Mouse (Mus musculus): ENCODE results near the gene Elmo1. TPM values are rescaled to one million over a fixed set of nuclear protein-coding genes. Genes with fewer than 3 reads are reported as not detected.

The Elmo1 gene
- polyA plus RNA-seq, 1 experiment from 2014 or later = 12.3 TPM

GRCm38 (mm10) chr13:20286680-20287079, 196.3 kb downstream of the Elmo1 start:
- no peak overlapping the region for H3K9ac ChIP-seq (ENCODE audit: low read length)
- ATAC-seq (replicated peaks; ENCODE audit: low FRiP score) (no peak), DNase-seq (ENCODE audit: low spot score) (no peak)
- H3K9me3 ChIP-seq (ENCODE audit: control insufficient read depth, low read length) = no peaks in the 10 kb centered on the region
- no peak overlapping the region for H3K4me3 ChIP-seq (ENCODE audit: low read depth, low read length)
- H3K27me3 ChIP-seq (ENCODE audit: control insufficient read depth, insufficient read depth, low read length) = no peaks in the 10 kb centered on the region
- H3K27ac ChIP-seq (ENCODE audit: low read depth, low read length) = no peak overlapping the region
- WGBS = 90% methylated on average over 6 of the region's 6 CpGs
- H3K4me1 ChIP-seq (replicated peaks; ENCODE audit: control insufficient read depth, insufficient read depth, low read length) = no peaks in the 10 kb centered on the region
- no peak overlapping the region for H3K4me2 ChIP-seq (ENCODE audit: low read depth, low read length, severe bottlenecking)
- H3K36me3 ChIP-seq (ENCODE audit: control insufficient read depth, insufficient read depth, low read length) = no peaks in the 10 kb centered on the region

GRCm38 (mm10) chr13:20288393-20288792, 198.0 kb downstream of the Elmo1 start:
- no peaks in the 10 kb centered on the region for H3K27me3 ChIP-seq (ENCODE audit: control insufficient read depth, insufficient read depth, low read length)
- H3K27ac ChIP-seq (ENCODE audit: low read depth, low read length) = no peak overlapping the region
- H3K4me2 ChIP-seq (ENCODE audit: low read depth, low read length, severe bottlenecking) = no peak overlapping the region
- no peaks in the 10 kb centered on the region for H3K9me3 ChIP-seq (ENCODE audit: control insufficient read depth, low read length)
- no peak overlapping the region for H3K4me3 ChIP-seq (ENCODE audit: low read depth, low read length)
- H3K36me3 ChIP-seq (ENCODE audit: control insufficient read depth, insufficient read depth, low read length) = no peaks in the 10 kb centered on the region
- no peaks in the 10 kb centered on the region for H3K4me1 ChIP-seq (replicated peaks; ENCODE audit: control insufficient read depth, insufficient read depth, low read length)
- 72% methylated on average over 7 of the region's 7 CpGs for WGBS
- H3K9ac ChIP-seq (ENCODE audit: low read length) = no peak overlapping the region
- ATAC-seq (replicated peaks; ENCODE audit: low FRiP score) (no peak), DNase-seq (ENCODE audit: low spot score) (no peak)

GRCm38 (mm10) chr13:20290412-20290811, 200.0 kb downstream of the Elmo1 start:
- Histone ChIP-seq H3K4me3 (ENCODE audit: low read depth, low read length) (no peak overlapping the region), H3K4me2 (ENCODE audit: low read depth, low read length, severe bottlenecking) (no peak overlapping the region)

GRCm38 (mm10) chr13:20292348-20292747, 202.0 kb downstream of the Elmo1 start:
- DNase-seq (ENCODE audit: low spot score) (peak; percentile 66), ATAC-seq (replicated peaks; ENCODE audit: low FRiP score) (0 out of 2 replicates have a peak, but pooled peaks have one; percentile 30)
- no peaks in the 10 kb centered on the region for H3K4me1 ChIP-seq (replicated peaks; ENCODE audit: control insufficient read depth, insufficient read depth, low read length)
- no peak overlapping the region for H3K4me3 ChIP-seq (ENCODE audit: low read depth, low read length)
- no peaks in the 10 kb centered on the region for H3K27me3 ChIP-seq (ENCODE audit: control insufficient read depth, insufficient read depth, low read length)
- H3K27ac ChIP-seq (ENCODE audit: low read depth, low read length) = no peak overlapping the region
- no peak overlapping the region for H3K9ac ChIP-seq (ENCODE audit: low read length)
- no peaks in the 10 kb centered on the region for H3K9me3 ChIP-seq (ENCODE audit: control insufficient read depth, low read length)
- 4% methylated on average over 5 of the region's 5 CpGs for WGBS
- H3K4me2 ChIP-seq (ENCODE audit: low read depth, low read length, severe bottlenecking) = no peak overlapping the region
- H3K36me3 ChIP-seq (ENCODE audit: control insufficient read depth, insufficient read depth, low read length) = no peaks in the 10 kb centered on the region

More at GRCm38 (mm10) chr13:20290412-20290811, 200.0 kb downstream of the Elmo1 start:
- Histone ChIP-seq H3K4me1 (replicated peaks; ENCODE audit: control insufficient read depth, insufficient read depth, low read length) (no peaks in the 10 kb centered on the region), H3K36me3 (ENCODE audit: control insufficient read depth, insufficient read depth, low read length) (no peaks in the 10 kb centered on the region), H3K27ac (ENCODE audit: low read depth, low read length) (no peak overlapping the region), H3K9ac (ENCODE audit: low read length) (no peak overlapping the region), H3K9me3 (ENCODE audit: control insufficient read depth, low read length) (no peaks in the 10 kb centered on the region), H3K27me3 (ENCODE audit: control insufficient read depth, insufficient read depth, low read length) (no peaks in the 10 kb centered on the region)
- 86% methylated on average over 10 of the region's 10 CpGs for WGBS
- ATAC-seq (replicated peaks; ENCODE audit: low FRiP score) (no peak), DNase-seq (ENCODE audit: low spot score) (no peak)

GRCm38 (mm10) chr13:20295278-20295970, 205.0 kb downstream of the Elmo1 start:
- Histone ChIP-seq H3K4me2 (ENCODE audit: low read depth, low read length, severe bottlenecking) (no peak overlapping the region), H3K27ac (ENCODE audit: low read depth, low read length) (no peak overlapping the region), H3K9ac (ENCODE audit: low read length) (no peak overlapping the region), H3K4me3 (ENCODE audit: low read depth, low read length) (no peak overlapping the region), H3K36me3 (ENCODE audit: control insufficient read depth, insufficient read depth, low read length) (no peaks in the 10 kb centered on the region), H3K27me3 (ENCODE audit: control insufficient read depth, insufficient read depth, low read length) (no peaks in the 10 kb centered on the region), H3K9me3 (ENCODE audit: control insufficient read depth, low read length) (no peaks in the 10 kb centered on the region), H3K4me1 (replicated peaks; ENCODE audit: control insufficient read depth, insufficient read depth, low read length) (no peaks in the 10 kb centered on the region)
- no peak for ATAC-seq (replicated peaks; ENCODE audit: low FRiP score)
- no peak for DNase-seq (ENCODE audit: low spot score)
- 87% methylated on average over 16 of the region's 16 CpGs for WGBS

GRCm38 (mm10) chr13:20297841-20298240, 207.4 kb downstream of the Elmo1 start:
- Histone ChIP-seq H3K27ac (ENCODE audit: low read depth, low read length) (no peak overlapping the region), H3K27me3 (ENCODE audit: control insufficient read depth, insufficient read depth, low read length) (no peaks in the 10 kb centered on the region), H3K4me1 (replicated peaks; ENCODE audit: control insufficient read depth, insufficient read depth, low read length) (no peaks in the 10 kb centered on the region), H3K9me3 (ENCODE audit: control insufficient read depth, low read length) (no peaks in the 10 kb centered on the region), H3K4me3 (ENCODE audit: low read depth, low read length) (no peak overlapping the region), H3K4me2 (ENCODE audit: low read depth, low read length, severe bottlenecking) (no peak overlapping the region), H3K9ac (ENCODE audit: low read length) (no peak overlapping the region), H3K36me3 (ENCODE audit: control insufficient read depth, insufficient read depth, low read length) (no peaks in the 10 kb centered on the region)
- ATAC-seq (replicated peaks; ENCODE audit: low FRiP score) = 0 out of 2 replicates have a peak, but pooled peaks have one; percentile 47
- 15% methylated on average over 3 of the region's 3 CpGs for WGBS
- peak; percentile 82 for DNase-seq (ENCODE audit: low spot score)

GRCm38 (mm10) chr13:20299424-20299823, 209.0 kb downstream of the Elmo1 start:
- no peak for DNase-seq (ENCODE audit: low spot score)
- WGBS = 66% methylated on average over 3 of the region's 3 CpGs

GRCm38 (mm10) chr13:20300052-20300564, 209.7 kb downstream of the Elmo1 start:
- Histone ChIP-seq H3K27me3 (ENCODE audit: control insufficient read depth, insufficient read depth, low read length) (no peaks in the 10 kb centered on the region), H3K4me2 (ENCODE audit: low read depth, low read length, severe bottlenecking) (no peak overlapping the region), H3K9ac (ENCODE audit: low read length) (no peak overlapping the region), H3K36me3 (ENCODE audit: control insufficient read depth, insufficient read depth, low read length) (no peaks in the 10 kb centered on the region), H3K4me3 (ENCODE audit: low read depth, low read length) (no peak overlapping the region), H3K4me1 (replicated peaks; ENCODE audit: control insufficient read depth, insufficient read depth, low read length) (no peaks in the 10 kb centered on the region), H3K9me3 (ENCODE audit: control insufficient read depth, low read length) (no peaks in the 10 kb centered on the region), H3K27ac (ENCODE audit: low read depth, low read length) (no peak overlapping the region)
- DNase-seq (ENCODE audit: low spot score) (no peak), ATAC-seq (replicated peaks; ENCODE audit: low FRiP score) (no peak)
- 85% methylated on average over 3 of the region's 3 CpGs for WGBS

More at GRCm38 (mm10) chr13:20299424-20299823, 209.0 kb downstream of the Elmo1 start:
- no peaks in the 10 kb centered on the region for H3K36me3 ChIP-seq (ENCODE audit: control insufficient read depth, insufficient read depth, low read length)
- H3K4me3 ChIP-seq (ENCODE audit: low read depth, low read length) = no peak overlapping the region
- H3K4me1 ChIP-seq (replicated peaks; ENCODE audit: control insufficient read depth, insufficient read depth, low read length) = no peaks in the 10 kb centered on the region
- H3K4me2 ChIP-seq (ENCODE audit: low read depth, low read length, severe bottlenecking) = no peak overlapping the region
- no peaks in the 10 kb centered on the region for H3K27me3 ChIP-seq (ENCODE audit: control insufficient read depth, insufficient read depth, low read length)
- no peak overlapping the region for H3K9ac ChIP-seq (ENCODE audit: low read length)
- 0 out of 2 replicates have a peak, but pooled peaks have one; percentile 53 for ATAC-seq (replicated peaks; ENCODE audit: low FRiP score)
- no peak overlapping the region for H3K27ac ChIP-seq (ENCODE audit: low read depth, low read length)
- no peaks in the 10 kb centered on the region for H3K9me3 ChIP-seq (ENCODE audit: control insufficient read depth, low read length)

- no peak overlapping the region for H3K27ac ChIP-seq (ENCODE audit: low read depth, low read length)
- 76% methylated on average over 3 of the region's 3 CpGs for WGBS
Measured at GRCm38 (mm10) chr13:20300626-20301025, 210.2 kb downstream of the Elmo1 start.

More at GRCm38 (mm10) chr13:20300626-20301025, 210.2 kb downstream of the Elmo1 start:
- Histone ChIP-seq H3K36me3 (ENCODE audit: control insufficient read depth, insufficient read depth, low read length) (no peaks in the 10 kb centered on the region), H3K4me3 (ENCODE audit: low read depth, low read length) (no peak overlapping the region), H3K27me3 (ENCODE audit: control insufficient read depth, insufficient read depth, low read length) (no peaks in the 10 kb centered on the region), H3K4me1 (replicated peaks; ENCODE audit: control insufficient read depth, insufficient read depth, low read length) (no peaks in the 10 kb centered on the region), H3K4me2 (ENCODE audit: low read depth, low read length, severe bottlenecking) (no peak overlapping the region), H3K9ac (ENCODE audit: low read length) (no peak overlapping the region), H3K9me3 (ENCODE audit: control insufficient read depth, low read length) (no peaks in the 10 kb centered on the region)
- no peak for DNase-seq (ENCODE audit: low spot score)
- ATAC-seq (replicated peaks; ENCODE audit: low FRiP score) = no peak
